Mouse (Mus musculus): ENCODE data around the gene Dpp6. TPM values are rescaled to one million over a fixed set of nuclear protein-coding genes. Genes with fewer than 3 reads are reported as not detected.

The Dpp6 gene
- polyA plus RNA-seq, 1 experiment, result not detected

GRCm38 (mm10) chr5:27203131-27203530, 386.1 kb downstream of the Dpp6 start:
- Histone ChIP-seq H3K4me1 (ENCODE audit: control insufficient read depth, insufficient read depth, low read length) (no peaks in the 10 kb centered on the region; the same call in 1 of the 2 replicates), H3K4me3 (replicated peaks; ENCODE audit: control insufficient read depth, low read depth, low read length) (no peak overlapping the region), H3K27ac (ENCODE audit: control insufficient read depth, insufficient read depth, low read depth, low read length, poor library complexity) (no peak overlapping the region)
- no peak for TF ChIP-seq CTCF (IDR thresholded peaks at IDR 0.05; ENCODE audit: control insufficient read depth, insufficient read depth, low read length)

GRCm38 (mm10) chr5:27204721-27205120, 387.7 kb downstream of the Dpp6 start:
- TF ChIP-seq CTCF (IDR thresholded peaks at IDR 0.05; ENCODE audit: control insufficient read depth, insufficient read depth, low read length) (no peak), POLR2A (IDR thresholded peaks at IDR 0.05; ENCODE audit: borderline replicate concordance, control insufficient read depth, low read depth, low read length) (no peak)
- Histone ChIP-seq H3K27ac (ENCODE audit: control insufficient read depth, insufficient read depth, low read depth, low read length, poor library complexity) (no peak overlapping the region), H3K4me1 (ENCODE audit: control insufficient read depth, insufficient read depth, low read length) (no peaks in the 10 kb centered on the region; the same call in 1 of the 2 replicates), H3K4me3 (replicated peaks; ENCODE audit: control insufficient read depth, low read depth, low read length) (no peak overlapping the region)
- 78% methylated on average over 3 of the region's 3 CpGs for WGBS

- WGBS, result 49% methylated on average over 2 of the region's 2 CpGs
- TF ChIP-seq CTCF (IDR thresholded peaks at IDR 0.05; ENCODE audit: control insufficient read depth, insufficient read depth, low read length), result no peak
- no peak for TF ChIP-seq POLR2A (IDR thresholded peaks at IDR 0.05; ENCODE audit: borderline replicate concordance, control insufficient read depth, low read depth, low read length)
- Histone ChIP-seq H3K4me1 (ENCODE audit: control insufficient read depth, insufficient read depth, low read length) (no peaks in the 10 kb centered on the region; the same call in 1 of the 2 replicates), H3K4me3 (replicated peaks; ENCODE audit: control insufficient read depth, low read depth, low read length) (no peak overlapping the region), H3K27ac (ENCODE audit: control insufficient read depth, insufficient read depth, low read depth, low read length, poor library complexity) (no peak overlapping the region)
Observed at GRCm38 (mm10) chr5:27205754-27206153, 388.8 kb downstream of the Dpp6 start.

GRCm38 (mm10) chr5:27206213-27206612, 389.2 kb downstream of the Dpp6 start:
- Histone ChIP-seq H3K4me1 (ENCODE audit: control insufficient read depth, insufficient read depth, low read length) (no peaks in the 10 kb centered on the region; the same call in 1 of the 2 replicates), H3K4me3 (replicated peaks; ENCODE audit: control insufficient read depth, low read depth, low read length) (no peak overlapping the region), H3K27ac (ENCODE audit: control insufficient read depth, insufficient read depth, low read depth, low read length, poor library complexity) (no peak overlapping the region)
- TF ChIP-seq POLR2A (IDR thresholded peaks at IDR 0.05; ENCODE audit: borderline replicate concordance, control insufficient read depth, low read depth, low read length) (no peak), CTCF (IDR thresholded peaks at IDR 0.05; ENCODE audit: control insufficient read depth, insufficient read depth, low read length) (no peak)
- 1% methylated on average over 7 of the region's 7 CpGs for WGBS

GRCm38 (mm10) chr5:27220116-27220515, 403.1 kb downstream of the Dpp6 start:
- no peak overlapping the region for H3K4me3 ChIP-seq (replicated peaks; ENCODE audit: control insufficient read depth, low read depth, low read length)
- H3K4me1 ChIP-seq (ENCODE audit: control insufficient read depth, insufficient read depth, low read length), result no peaks in the 10 kb centered on the region
- TF ChIP-seq POLR2A (IDR thresholded peaks at IDR 0.05; ENCODE audit: borderline replicate concordance, control insufficient read depth, low read depth, low read length), result no peak
- no peak for TF ChIP-seq CTCF (IDR thresholded peaks at IDR 0.05; ENCODE audit: control insufficient read depth, insufficient read depth, low read length)
- WGBS, result 62% methylated on average over 2 of the region's 2 CpGs
- no peak overlapping the region for H3K27ac ChIP-seq (ENCODE audit: control insufficient read depth, insufficient read depth, low read depth, low read length, poor library complexity)

GRCm38 (mm10) chr5:27242078-27242477, 425.1 kb downstream of the Dpp6 start:
- Histone ChIP-seq H3K4me3 (replicated peaks; ENCODE audit: control insufficient read depth, low read depth, low read length) (no peak overlapping the region), H3K4me1 (ENCODE audit: control insufficient read depth, insufficient read depth, low read length) (no peaks in the 10 kb centered on the region), H3K27ac (ENCODE audit: control insufficient read depth, insufficient read depth, low read depth, low read length, poor library complexity) (no peak overlapping the region)
- WGBS, result 87% methylated on average over 3 of the region's 3 CpGs
- TF ChIP-seq POLR2A (IDR thresholded peaks at IDR 0.05; ENCODE audit: borderline replicate concordance, control insufficient read depth, low read depth, low read length) (no peak), CTCF (IDR thresholded peaks at IDR 0.05; ENCODE audit: control insufficient read depth, insufficient read depth, low read length) (no peak)

- no peak overlapping the region for H3K4me3 ChIP-seq (replicated peaks; ENCODE audit: control insufficient read depth, low read depth, low read length)
- H3K4me1 ChIP-seq (ENCODE audit: control insufficient read depth, insufficient read depth, low read length), result no peaks in the 10 kb centered on the region
- no peak overlapping the region for H3K27ac ChIP-seq (ENCODE audit: control insufficient read depth, insufficient read depth, low read depth, low read length, poor library complexity)
- 79% methylated on average over 1 of the region's 1 CpGs for WGBS
- TF ChIP-seq CTCF (IDR thresholded peaks at IDR 0.05; ENCODE audit: control insufficient read depth, insufficient read depth, low read length) (no peak), POLR2A (IDR thresholded peaks at IDR 0.05; ENCODE audit: borderline replicate concordance, control insufficient read depth, low read depth, low read length) (no peak)
Observed at GRCm38 (mm10) chr5:27243226-27243625, 426.2 kb downstream of the Dpp6 start.

- Histone ChIP-seq H3K4me1 (ENCODE audit: control insufficient read depth, insufficient read depth, low read length) (no peaks in the 10 kb centered on the region), H3K4me3 (replicated peaks; ENCODE audit: control insufficient read depth, low read depth, low read length) (no peak overlapping the region), H3K27ac (ENCODE audit: control insufficient read depth, insufficient read depth, low read depth, low read length, poor library complexity) (no peak overlapping the region)
- 87% methylated on average over 3 of the region's 3 CpGs for WGBS
- TF ChIP-seq CTCF (IDR thresholded peaks at IDR 0.05; ENCODE audit: control insufficient read depth, insufficient read depth, low read length), result no peak
- no peak for TF ChIP-seq POLR2A (IDR thresholded peaks at IDR 0.05; ENCODE audit: borderline replicate concordance, control insufficient read depth, low read depth, low read length)
Observed at GRCm38 (mm10) chr5:27247793-27248192, 430.8 kb downstream of the Dpp6 start.

- Histone ChIP-seq H3K4me1 (ENCODE audit: control insufficient read depth, insufficient read depth, low read length) (no peaks in the 10 kb centered on the region), H3K4me3 (replicated peaks; ENCODE audit: control insufficient read depth, low read depth, low read length) (no peak overlapping the region), H3K27ac (ENCODE audit: control insufficient read depth, insufficient read depth, low read depth, low read length, poor library complexity) (no peak overlapping the region)
- TF ChIP-seq CTCF (IDR thresholded peaks at IDR 0.05; ENCODE audit: control insufficient read depth, insufficient read depth, low read length) (no peak), POLR2A (IDR thresholded peaks at IDR 0.05; ENCODE audit: borderline replicate concordance, control insufficient read depth, low read depth, low read length) (no peak)
- 37% methylated on average over 2 of the region's 2 CpGs for WGBS
Observed at GRCm38 (mm10) chr5:27248685-27249084, 431.7 kb downstream of the Dpp6 start.

Data from bone marrow, adult 2 months (tissue).